Mouse (Mus musculus) ES-Bruce4 (cell line): ENCODE results near the gene Prss8. TPM values are rescaled to one million over a fixed set of nuclear protein-coding genes. Genes with fewer than 3 reads are reported as not detected.

Source experiments
- H3K27ac ChIP-seq: 2 replicates; pipeline ENCODE4 v1.5.1; 2012; ENCODE audit warnings: low read length, inconsistent platforms; ENCODE audit not compliant: insufficient read depth
- H3K27me3 ChIP-seq: 2 replicates; pipeline ENCODE4 v1.6.1; 2012; ENCODE audit warnings: mild to moderate bottlenecking, low read length, inconsistent platforms; ENCODE audit not compliant: control insufficient read depth, poor library complexity, insufficient read depth, severe bottlenecking
- H3K36me3 ChIP-seq: 2 replicates; pipeline ENCODE4 v1.6.1; 2012; ENCODE audit warnings: inconsistent platforms, mild to moderate bottlenecking, low read length, moderate library complexity; ENCODE audit not compliant: control insufficient read depth, poor library complexity, insufficient read depth, severe bottlenecking
- H3K4me1 ChIP-seq: one replicate; pipeline ENCODE4 v1.8.1; 2011; ENCODE audit warnings: low read length; ENCODE audit not compliant: control insufficient read depth, insufficient read depth
- H3K4me3 ChIP-seq: 2 replicates; pipeline ENCODE4 v1.5.1; 2011; ENCODE audit warnings: low read depth, mild to moderate bottlenecking, low read length
- H3K9ac ChIP-seq: 2 replicates; pipeline ENCODE4 v1.6.1; 2012; ENCODE audit warnings: low read depth, mild to moderate bottlenecking, inconsistent platforms; ENCODE audit not compliant: poor library complexity, severe bottlenecking
- H3K9me3 ChIP-seq: replicated peaks from 2 replicates; pipeline ENCODE4 v1.6.1; 2012; ENCODE audit warnings: mild to moderate bottlenecking, low read length, inconsistent platforms; ENCODE audit not compliant: control insufficient read depth, poor library complexity, insufficient read depth, severe bottlenecking
- CTCF ChIP-seq: IDR thresholded peaks from one replicate; pipeline ENCODE4 v1.8.1; 2011; ENCODE audit warnings: low read depth, low read length
- EP300 ChIP-seq: IDR thresholded peaks from 2 replicates; pipeline ENCODE4 v1.6.1; 2011; ENCODE audit warnings: low read depth, low read length; ENCODE audit not compliant: insufficient read depth
- POLR2A ChIP-seq: IDR thresholded peaks from one replicate; pipeline ENCODE4 v1.8.1; 2011; ENCODE audit warnings: low read length; ENCODE audit not compliant: insufficient read depth
- polyA plus RNA-seq: library from polyadenylated mRNA; stranded (reverse); fragments of >200 nt; gene quantifications from 2 replicates; pipeline ENCODE4 v1.2.4, GENCODE M21; 2011; ENCODE audit warnings: low read depth; ENCODE audit not compliant: missing spikeins, insufficient read depth, insufficient read length

Prss8 gene
- polyA plus RNA-seq, 1 experiment = 73.0 TPM

GRCm38 (mm10) chr7:127936216-127936884 is 6.4 kb upstream of the Prss8 start:
- Histone ChIP-seq H3K27ac (no peak overlapping the region), H3K4me1 (peaks cover 2% of the 10 kb centered on the region), H3K27me3 (no peaks in the 10 kb centered on the region), H3K36me3 (no peaks in the 10 kb centered on the region), H3K9me3 (no peaks in the 10 kb centered on the region), H3K9ac (peak overlapping the region; percentile 85), H3K4me3 (peak overlapping the region; percentile 81)
- no peak for TF ChIP-seq EP300
- no peak for TF ChIP-seq POLR2A
- no peak for TF ChIP-seq CTCF

- H3K36me3 ChIP-seq = no peaks in the 10 kb centered on the region
- H3K9me3 ChIP-seq = no peaks in the 10 kb centered on the region
- peaks cover 2% of the 10 kb centered on the region for H3K4me1 ChIP-seq
- peak overlapping the region; percentile 81 for H3K4me3 ChIP-seq
- no peaks in the 10 kb centered on the region for H3K27me3 ChIP-seq
- peak overlapping the region; percentile 85 for H3K9ac ChIP-seq
- TF ChIP-seq EP300 (no peak), POLR2A (no peak), CTCF (no peak)
- no peak overlapping the region for H3K27ac ChIP-seq
Measured at GRCm38 (mm10) chr7:127935748-127936159, 5.8 kb upstream of the Prss8 start.

DNA sequence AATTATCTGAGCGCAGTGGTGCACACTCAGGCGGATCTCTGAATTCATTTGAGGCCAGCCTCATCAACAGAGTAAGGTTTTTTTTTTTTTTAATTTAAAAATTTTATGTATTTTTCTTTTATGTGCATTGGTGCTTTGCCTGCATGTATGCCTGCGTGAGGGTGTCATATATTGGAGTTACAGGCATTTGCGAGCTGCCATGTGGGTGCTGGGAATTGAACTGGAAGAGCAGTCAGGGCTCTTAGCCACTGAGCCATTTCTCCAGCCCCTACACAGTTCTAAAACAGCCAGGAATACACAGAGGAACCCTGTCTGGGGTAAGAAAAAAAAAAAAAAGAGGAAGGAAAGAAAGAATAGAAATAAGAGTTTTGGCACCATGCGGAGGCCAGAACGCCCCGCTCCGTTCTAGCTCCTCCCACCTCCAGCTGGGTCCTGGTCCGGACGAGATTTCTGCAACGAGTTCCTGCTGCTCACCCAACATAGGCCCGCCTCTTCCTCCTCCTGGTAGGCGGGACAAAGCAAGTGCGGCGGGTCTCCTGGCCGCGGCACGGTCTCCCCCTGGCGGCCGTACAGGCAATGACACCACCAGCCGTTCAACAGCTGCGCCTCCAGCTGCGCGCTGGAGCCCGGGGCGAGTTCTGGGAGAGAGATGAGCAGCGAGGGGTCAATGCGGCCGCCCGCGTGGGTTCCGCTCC is 5.3 kb upstream of the Prss8 start:
- TF ChIP-seq EP300 (0 out of 2 replicates have a peak, but pooled peaks have one; percentile 62), CTCF (peak; percentile 90), POLR2A (peak; percentile 92)
- no peaks in the 10 kb centered on the region for H3K9me3 ChIP-seq
- 0 out of 2 replicates have a peak overlapping the region, but pooled peaks have one; percentile 2 for H3K27ac ChIP-seq
- H3K27me3 ChIP-seq = no peaks in the 10 kb centered on the region
- H3K4me1 ChIP-seq = peaks cover 6% of the 10 kb centered on the region
- H3K9ac ChIP-seq = peak overlapping the region; percentile 85
- H3K36me3 ChIP-seq = no peaks in the 10 kb centered on the region
- peak overlapping the region; percentile 81 for H3K4me3 ChIP-seq

GRCm38 (mm10) chr7:127934075-127934474 is 4.2 kb upstream of the Prss8 start:
- TF ChIP-seq CTCF = no peak
- TF ChIP-seq POLR2A = no peak
- TF ChIP-seq EP300 = no peak
- Histone ChIP-seq H3K4me1 (peaks cover 6% of the 10 kb centered on the region), H3K27ac (peak overlapping the region; percentile 99), H3K36me3 (no peaks in the 10 kb centered on the region), H3K9me3 (no peaks in the 10 kb centered on the region), H3K4me3 (peak overlapping the region; percentile 65), H3K27me3 (no peaks in the 10 kb centered on the region), H3K9ac (peak overlapping the region; percentile 69)

- Histone ChIP-seq H3K9me3 (no peaks in the 10 kb centered on the region), H3K27ac (peak overlapping the region; percentile 99), H3K36me3 (no peaks in the 10 kb centered on the region), H3K4me3 (peak overlapping the region; percentile 22), H3K27me3 (no peaks in the 10 kb centered on the region), H3K4me1 (peaks cover 6% of the 10 kb centered on the region), H3K9ac (peak overlapping the region; percentile 69)
- TF ChIP-seq EP300 = peak; percentile 84
- peak; percentile 56 for TF ChIP-seq CTCF
- peak; percentile 9 for TF ChIP-seq POLR2A
Measured at GRCm38 (mm10) chr7:127932273-127933031, 2.5 kb upstream of the Prss8 start.
